Mouse (Mus musculus) olfactory bulb, adult 2 months (tissue): Measurements from ENCODE around the gene Fanci. TPM values are rescaled to one million over a fixed set of nuclear protein-coding genes. Genes with fewer than 3 reads are reported as not detected.

ENCODE experiments used
- H3K27ac ChIP-seq: fragments of 200-500 bp; 2 replicates; pipeline ENCODE4 v1.5.1; 2012; ENCODE audit warnings: low read depth, low read length; ENCODE audit not compliant: insufficient read depth
- H3K4me1 ChIP-seq: fragments of 200-500 bp; 2 replicates; pipeline ENCODE4 v1.6.1; 2012; ENCODE audit warnings: low read length; ENCODE audit not compliant: control insufficient read depth, insufficient read depth
- H3K4me3 ChIP-seq: fragments of 200-500 bp; 2 replicates; pipeline ENCODE4 v1.5.1; 2012; ENCODE audit warnings: mild to moderate bottlenecking, low read depth, low read length, moderate library complexity; ENCODE audit not compliant: insufficient read depth
- CTCF ChIP-seq: fragments of 200-500 bp; IDR thresholded peaks from 2 replicates; pipeline ENCODE4 v1.5.1; 2012; ENCODE audit warnings: low read depth, mild to moderate bottlenecking, low read length, moderate library complexity; ENCODE audit not compliant: insufficient read depth
- POLR2A ChIP-seq: fragments of 200-500 bp; IDR thresholded peaks from 2 replicates; pipeline ENCODE4 v1.6.1; 2012; ENCODE audit warnings: mild to moderate bottlenecking, low read depth, low read length, moderate library complexity; ENCODE audit not compliant: insufficient read depth
- WGBS: fragments of 180-500 bp; shearing (Covaris S2); methylation state at CpG from one replicate; pipeline ENCODE4 v1.1.7; 2018; 5-methylcytosine and 5-hydroxymethylcytosine counted together
- polyA plus RNA-seq: library from polyadenylated mRNA; stranded (reverse); fragments of >200 nt; gene quantifications from 2 replicates; pipeline ENCODE4 v1.2.4, GENCODE M21; 2012; ENCODE audit warnings: low replicate concordance; ENCODE audit not compliant: missing spikeins, insufficient read depth, insufficient read length

Fanci gene
- polyA plus RNA-seq, 1 experiment, result not detected

GRCm38 (mm10) chr7:79376516-79377275 lies 15.0 kb upstream of the Fanci start:
- Histone ChIP-seq H3K4me3 (no peak overlapping the region), H3K27ac (no peak overlapping the region), H3K4me1 (peaks cover 8% of the 10 kb centered on the region; the same call in 1 of the 2 replicates)
- TF ChIP-seq POLR2A (no peak), CTCF (no peak)
- 94% methylated on average over 10 of the region's 10 CpGs for WGBS

- H3K4me1 ChIP-seq, result no peaks in the 10 kb centered on the region
- TF ChIP-seq CTCF (no peak), POLR2A (no peak)
- no peak within 1 kb of the TSS for H3K27ac ChIP-seq
- 60% methylated on average over 16 of the region's 16 CpGs for WGBS
- H3K4me3 ChIP-seq, result no peak within 1 kb of the TSS
Measured at GRCm38 (mm10) chr7:79386422-79387133, 5.2 kb upstream of the Fanci start, which contains the start of gene Rlbp1. Gene Rlbp1, minus strand, starts transcription at chr7:79387048.

- Histone ChIP-seq H3K4me1 (no peaks in the 10 kb centered on the region), H3K4me3 (no peak overlapping the region), H3K27ac (no peak overlapping the region)
- TF ChIP-seq POLR2A (no peak), CTCF (no peak)
- WGBS, result 58% methylated on average over 8 of the region's 8 CpGs
Measured at GRCm38 (mm10) chr7:79387140-79387539, 4.6 kb upstream of the Fanci start.

GRCm38 (mm10) chr7:79387991-79388390 lies 3.7 kb upstream of the Fanci start:
- 60% methylated on average over 7 of the region's 7 CpGs for WGBS
- Histone ChIP-seq H3K27ac (no peak overlapping the region), H3K4me3 (no peak overlapping the region), H3K4me1 (peaks cover 3% of the 10 kb centered on the region)
- TF ChIP-seq CTCF (no peak), POLR2A (no peak)

- TF ChIP-seq CTCF, result no peak
- no peak overlapping the region for H3K27ac ChIP-seq
- H3K4me3 ChIP-seq, result no peak overlapping the region
- peaks cover 3% of the 10 kb centered on the region for H3K4me1 ChIP-seq
- WGBS, result 58% methylated on average over 7 of the region's 7 CpGs
Measured at GRCm38 (mm10) chr7:79388671-79389206, 3.0 kb upstream of the Fanci start.

GRCm38 (mm10) chr7:79390141-79390708 lies 1.5 kb upstream of the Fanci start:
- 82% methylated on average over 5 of the region's 5 CpGs for WGBS
- H3K4me1 ChIP-seq, result peaks cover 3% of the 10 kb centered on the region
- TF ChIP-seq CTCF (no peak), POLR2A (no peak)
- H3K4me3 ChIP-seq, result no peak overlapping the region
- no peak overlapping the region for H3K27ac ChIP-seq

GRCm38 (mm10) chr7:79391471-79391870 lies 258 bp upstream of the Fanci start:
- H3K4me3 ChIP-seq, result peak overlapping the region; percentile 71
- TF ChIP-seq CTCF (no peak), POLR2A (no peak)
- H3K27ac ChIP-seq, result peak overlapping the region; percentile 91; the same call in 1 of the 2 replicates
- H3K4me1 ChIP-seq, result peaks cover 3% of the 10 kb centered on the region
- 4% methylated on average over 3 of the region's 3 CpGs for WGBS

GRCm38 (mm10) chr7:79392860-79393513 lies 1.3 kb downstream of the Fanci start:
- no peak overlapping the region for H3K27ac ChIP-seq
- WGBS, result 56% methylated on average over 9 of the region's 9 CpGs
- H3K4me1 ChIP-seq, result peaks cover 7% of the 10 kb centered on the region
- H3K4me3 ChIP-seq, result no peak overlapping the region
- no peak for TF ChIP-seq POLR2A
- TF ChIP-seq CTCF, result no peak

- 98% methylated on average over 7 of the region's 7 CpGs for WGBS
- TF ChIP-seq CTCF (no peak), POLR2A (no peak)
- Histone ChIP-seq H3K4me1 (peaks cover 7% of the 10 kb centered on the region), H3K4me3 (no peak overlapping the region), H3K27ac (no peak overlapping the region)
Measured at GRCm38 (mm10) chr7:79393924-79394323, 2.2 kb downstream of the Fanci start.
